Mouse (Mus musculus) cerebellum, adult 2 months (tissue): Measurements from ENCODE around the gene Flot2. TPM values are rescaled to one million over a fixed set of nuclear protein-coding genes. Genes with fewer than 3 reads are reported as not detected.

Source experiments
- DNase-seq, 2 experiments: peaks; one replicate each; pipeline ENCODE4 v3.0.0; 2021
- H3K27ac ChIP-seq: fragments of 200-500 bp; 2 replicates; pipeline ENCODE4 v1.5.1; 2012; ENCODE audit warnings: low read length, control low read depth, inconsistent platforms; ENCODE audit not compliant: insufficient read depth
- H3K27me3 ChIP-seq: fragments of 200-500 bp; 2 replicates; pipeline ENCODE4 v1.6.1; 2012; ENCODE audit warnings: inconsistent platforms, mild to moderate bottlenecking, low read length, moderate library complexity; ENCODE audit not compliant: control insufficient read depth, insufficient read depth
- H3K4me1 ChIP-seq: fragments of 200-500 bp; 2 replicates; pipeline ENCODE4 v1.6.1; 2011; ENCODE audit warnings: low read length; ENCODE audit not compliant: control insufficient read depth, insufficient read depth
- H3K4me3 ChIP-seq: fragments of 200-500 bp; replicated peaks from 2 replicates; pipeline ENCODE3; 2011; ENCODE audit warnings: mild to moderate bottlenecking, low read depth, low read length, control low read depth; ENCODE audit not compliant: insufficient read depth
- CTCF ChIP-seq: fragments of 200-500 bp; IDR thresholded peaks from 2 replicates; pipeline ENCODE4 v1.5.1; 2011; ENCODE audit warnings: low read depth, mild to moderate bottlenecking, control low read depth, low read length, moderate library complexity, borderline replicate concordance; ENCODE audit not compliant: insufficient read depth
- POLR2A ChIP-seq: fragments of 200-500 bp; IDR thresholded peaks from 2 replicates; pipeline ENCODE4 v1.6.1; 2011; ENCODE audit warnings: low read length, control low read depth, borderline replicate concordance; ENCODE audit not compliant: insufficient read depth
- WGBS: fragments of 180-500 bp; shearing (Covaris S2); methylation state at CpG from one replicate; pipeline ENCODE4 v1.1.7; 2018; 5-methylcytosine and 5-hydroxymethylcytosine counted together
- polyA plus RNA-seq: library from polyadenylated mRNA; depleted of rRNA; stranded (reverse); fragments of >200 nt; gene quantifications from 2 replicates; pipeline ENCODE4 v1.2.3, GENCODE M21; 2012

Flot2 gene
- polyA plus RNA-seq, 1 experiment = 134 TPM

GRCm38 (mm10) chr11:78067566-78067965 is 29.8 kb downstream of the Flot2 start:
- Histone ChIP-seq H3K27me3 (no peaks in the 10 kb centered on the region), H3K4me3 (no peak overlapping the region), H3K4me1 (no peaks in the 10 kb centered on the region), H3K27ac (no peak overlapping the region)
- no peak for DNase-seq
- TF ChIP-seq CTCF (no peak), POLR2A (no peak)
- 61% methylated on average over 5 of the region's 5 CpGs for WGBS

GRCm38 (mm10) chr11:78069130-78069529 is 31.4 kb downstream of the Flot2 start:
- WGBS = 82% methylated on average over 5 of the region's 5 CpGs
- DNase-seq = no peak
- Histone ChIP-seq H3K4me1 (no peaks in the 10 kb centered on the region), H3K27me3 (no peaks in the 10 kb centered on the region), H3K27ac (no peak overlapping the region), H3K4me3 (no peak overlapping the region)
- no peak for TF ChIP-seq POLR2A
- TF ChIP-seq CTCF = no peak

GRCm38 (mm10) chr11:78069646-78070045 is 31.9 kb downstream of the Flot2 start:
- H3K27me3 ChIP-seq = no peaks in the 10 kb centered on the region
- no peak overlapping the region for H3K4me3 ChIP-seq
- H3K4me1 ChIP-seq = no peaks in the 10 kb centered on the region
- TF ChIP-seq CTCF (no peak), POLR2A (no peak)
- H3K27ac ChIP-seq = no peak overlapping the region
- 88% methylated on average over 6 of the region's 6 CpGs for WGBS
- DNase-seq = no peak

GRCm38 (mm10) chr11:78071938-78072337 is 34.2 kb downstream of the Flot2 start:
- Histone ChIP-seq H3K4me3 (no peak overlapping the region), H3K27me3 (no peaks in the 10 kb centered on the region), H3K27ac (no peak overlapping the region), H3K4me1 (no peaks in the 10 kb centered on the region)
- no peak for DNase-seq
- 79% methylated on average over 5 of the region's 5 CpGs for WGBS
- no peak for TF ChIP-seq POLR2A

GRCm38 (mm10) chr11:78072425-78073130 is 34.8 kb downstream of the Flot2 start:
- no peaks in the 10 kb centered on the region for H3K4me1 ChIP-seq
- TF ChIP-seq POLR2A (no peak), CTCF (no peak)
- H3K27me3 ChIP-seq = no peaks in the 10 kb centered on the region
- no peak overlapping the region for H3K4me3 ChIP-seq
- 26% methylated on average over 6 of the region's 6 CpGs for WGBS
- H3K27ac ChIP-seq = no peak overlapping the region
- DNase-seq = no peak

GRCm38 (mm10) chr11:78073577-78074276 is 36.0 kb downstream of the Flot2 start:
- no peak overlapping the region for H3K27ac ChIP-seq
- H3K27me3 ChIP-seq = no peaks in the 10 kb centered on the region
- 92% methylated on average over 9 of the region's 9 CpGs for WGBS
- no peak for DNase-seq
- TF ChIP-seq CTCF (no peak), POLR2A (no peak)
- no peaks in the 10 kb centered on the region for H3K4me1 ChIP-seq
- H3K4me3 ChIP-seq = no peak overlapping the region

- DNase-seq = no peak
- TF ChIP-seq POLR2A = no peak
- no peak for TF ChIP-seq CTCF
- WGBS = 88% methylated on average over 2 of the region's 2 CpGs
- H3K27ac ChIP-seq = no peak overlapping the region
- H3K4me1 ChIP-seq = no peaks in the 10 kb centered on the region
- H3K27me3 ChIP-seq = no peaks in the 10 kb centered on the region
- no peak overlapping the region for H3K4me3 ChIP-seq
These were observed 36.5 kb downstream of the Flot2 start for GRCm38 (mm10) chr11:78074277-78074652.

- Histone ChIP-seq H3K4me1 (no peaks in the 10 kb centered on the region), H3K27me3 (no peaks in the 10 kb centered on the region), H3K4me3 (no peak overlapping the region), H3K27ac (no peak overlapping the region)
- TF ChIP-seq CTCF = no peak
- TF ChIP-seq POLR2A = no peak
- WGBS = 85% methylated on average over 4 of the region's 4 CpGs
- DNase-seq = no peak
These were observed 36.9 kb downstream of the Flot2 start for GRCm38 (mm10) chr11:78074666-78075065.
